Mouse (Mus musculus) brain, embryonic 14.5 days (tissue): ENCODE data around the gene Pus10.

Source experiments
- CTCF ChIP-seq: fragments of 200-500 bp; IDR thresholded peaks from 2 replicates; pipeline ENCODE4 v1.5.1; 2012; ENCODE audit warnings: inconsistent platforms, mild to moderate bottlenecking, moderate library complexity, borderline replicate concordance; ENCODE audit not compliant: insufficient read depth, insufficient read length; ENCODE audit errors: extremely low read depth
- POLR2A ChIP-seq: fragments of 200-500 bp; IDR thresholded peaks from 2 replicates; pipeline ENCODE4 v1.6.1; 2012; ENCODE audit warnings: mild to moderate bottlenecking, inconsistent platforms, borderline replicate concordance; ENCODE audit not compliant: poor library complexity, insufficient read depth, insufficient read length, severe bottlenecking; ENCODE audit errors: extremely low read depth

- TF ChIP-seq POLR2A: no peak
- no peak for TF ChIP-seq CTCF
These were observed 15.0 kb downstream of the Pus10 start for GRCm38 (mm10) chr11:23680435-23680950.
